Mouse (Mus musculus) adrenal gland, postnatal 36 days (tissue): ENCODE data around the gene Parp11. TPM values are rescaled to one million over a fixed set of nuclear protein-coding genes. Genes with fewer than 3 reads are reported as not detected.

Experiments
- total RNA-seq, 2 experiments: library from RNA; stranded (reverse); gene quantifications; 2 replicates each; pipeline ENCODE4 v1.2.3; 2021

Parp11 gene
- total RNA-seq, 2 experiments from 2014 or later, result 18.6 to 18.7 TPM

Other genes with a start within 250 kb of the Parp11 start
- 1 to 10 TPM in 1 of 2 experiments, under 1 TPM in 1; 0.93 to 2.2 TPM for gene Cracr2a, start 114.5 kb downstream of the Parp11 start, total RNA-seq